Mouse (Mus musculus): ENCODE data around the gene Hmgb1.

DNA sequence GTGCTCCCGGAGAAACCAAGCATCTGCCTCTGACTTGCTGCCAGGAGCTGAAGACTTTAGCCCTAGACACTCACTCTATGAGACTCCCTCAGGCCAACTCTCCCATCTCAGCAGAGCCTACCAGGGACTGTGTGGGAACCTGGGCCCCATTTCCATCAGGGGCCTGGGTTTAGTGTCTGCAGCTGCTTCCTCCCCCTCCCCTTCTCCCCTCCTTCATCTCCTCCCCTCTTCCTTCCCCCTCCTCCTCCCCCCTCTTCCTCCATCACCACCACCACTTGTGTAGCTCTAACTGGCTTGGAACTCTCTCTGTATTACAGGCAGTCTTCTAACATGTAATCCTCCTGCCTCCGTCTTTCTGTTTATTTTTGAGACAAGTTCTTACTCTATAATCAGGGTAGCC lies 154.2 kb downstream of the Hmgb1 start:
- no peak for TF ChIP-seq CTCF (IDR thresholded peaks at IDR 0.05; ENCODE audit: extremely low read depth, insufficient read depth, low read length)
- no peak for TF ChIP-seq POLR2A (IDR thresholded peaks at IDR 0.05; ENCODE audit: extremely low read depth, insufficient read depth, low read length)
